Mouse (Mus musculus): Measurements from ENCODE around the gene Tmem202.

Tmem202 gene

GRCm38 (mm10) chr9:59533422-59533821 is 6.2 kb downstream of the Tmem202 start:
- DNase-seq (ENCODE audit: low spot score): no peak

- no peak for DNase-seq (ENCODE audit: low spot score)
These were observed 8.0 kb downstream of the Tmem202 start for GRCm38 (mm10) chr9:59531645-59532044.

- DNase-seq (ENCODE audit: low spot score): no peak
These were observed 11.4 kb downstream of the Tmem202 start for GRCm38 (mm10) chr9:59528274-59528673.

DNA sequence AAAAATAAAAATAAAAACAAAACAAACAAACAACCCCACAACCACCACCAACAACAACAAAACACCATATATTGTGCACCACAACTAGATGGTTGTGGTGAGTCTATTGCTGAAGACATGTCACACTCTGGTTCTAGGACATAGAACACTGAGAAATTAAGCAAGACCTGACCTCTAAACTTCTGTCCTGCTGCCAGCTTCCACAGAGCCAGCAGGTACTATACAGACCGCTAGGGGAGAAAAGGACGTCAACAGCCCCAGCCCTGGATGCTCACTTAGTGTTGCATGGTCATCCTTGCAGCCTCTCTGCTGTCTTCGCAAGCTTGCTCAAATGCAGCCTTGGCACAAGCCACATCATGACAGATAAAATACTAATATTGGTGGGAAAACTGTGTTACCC is 12.1 kb downstream of the Tmem202 start:
- DNase-seq (ENCODE audit: low spot score): no peak

- DNase-seq (ENCODE audit: low spot score): no peak
These were observed 12.9 kb downstream of the Tmem202 start for GRCm38 (mm10) chr9:59526727-59527126.

GRCm38 (mm10) chr9:59522906-59523305 is 16.7 kb downstream of the Tmem202 start:
- no peak for DNase-seq (ENCODE audit: low spot score)

DNA sequence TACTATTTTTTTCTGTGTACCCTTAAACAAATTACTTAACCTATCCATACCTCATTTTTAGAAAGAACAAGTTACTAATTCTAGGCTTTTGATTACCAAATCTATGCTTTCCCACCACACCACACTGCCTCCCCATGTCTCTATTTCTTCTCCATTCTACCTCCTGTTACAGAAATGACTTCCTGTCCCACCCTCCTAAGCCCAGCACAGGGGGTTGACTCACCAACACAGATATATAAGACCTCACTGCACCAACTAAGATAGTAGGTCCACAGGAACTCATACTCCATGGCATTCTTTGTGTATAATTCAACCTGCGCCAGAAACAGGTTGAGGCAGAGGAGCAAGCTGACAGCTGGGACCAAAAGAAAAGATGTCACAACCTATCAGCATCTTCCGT is 20.3 kb downstream of the Tmem202 start:
- no peak for DNase-seq (ENCODE audit: low spot score)

DNA sequence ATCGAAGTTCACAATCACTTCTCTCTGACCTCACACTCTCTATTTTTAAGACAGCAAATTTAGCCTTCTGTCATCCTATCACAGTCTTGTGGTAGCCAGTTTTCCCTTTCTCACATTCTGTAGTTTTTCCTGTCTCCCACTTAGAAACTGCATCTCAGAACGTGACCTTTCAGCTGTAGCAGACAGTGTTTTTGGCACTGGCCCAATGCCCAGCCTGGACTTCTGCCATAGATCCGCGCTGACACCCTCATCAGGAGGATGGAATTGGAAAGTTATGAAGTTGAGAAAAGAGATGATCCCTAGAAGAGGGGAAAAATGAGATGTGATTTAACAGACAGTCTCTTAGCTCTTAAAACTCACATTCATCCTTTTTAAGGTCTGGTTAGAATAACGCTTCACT is 20.7 kb downstream of the Tmem202 start:
- peak; percentile 49 for DNase-seq (ENCODE audit: low spot score)

- DNase-seq (ENCODE audit: low spot score): no peak
These were observed 22.5 kb downstream of the Tmem202 start for GRCm38 (mm10) chr9:59517127-59517526.

DNA sequence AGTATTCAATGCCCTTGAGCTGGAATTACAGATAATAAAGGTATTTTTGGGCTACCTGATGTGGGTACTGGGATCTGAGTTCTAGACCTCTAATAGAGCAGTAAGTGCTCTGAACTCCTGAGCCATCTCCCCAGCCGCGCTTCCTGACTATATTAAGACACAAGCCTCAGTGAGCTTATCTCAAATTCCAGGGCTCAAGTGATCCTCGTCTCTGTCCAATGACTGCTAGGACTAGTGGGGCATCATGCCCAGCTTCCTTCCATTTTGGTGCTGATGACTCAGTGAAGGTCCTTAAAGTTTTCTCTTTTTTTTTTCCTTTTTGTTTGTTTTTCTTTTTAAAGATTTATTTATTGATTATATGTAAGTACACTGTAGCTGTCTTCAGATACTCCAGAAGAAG is 24.6 kb downstream of the Tmem202 start:
- DNase-seq (ENCODE audit: low spot score): no peak

- no peak for DNase-seq (ENCODE audit: low spot score)
These were observed 27.3 kb downstream of the Tmem202 start for GRCm38 (mm10) chr9:59512381-59512780.

GRCm38 (mm10) chr9:59508146-59508545 is 31.5 kb downstream of the Tmem202 start:
- no peak for DNase-seq (ENCODE audit: low spot score)

- peak; percentile 27 for DNase-seq (ENCODE audit: low spot score)
These were observed 52.3 kb downstream of the Tmem202 start for GRCm38 (mm10) chr9:59487331-59487730.

DNA sequence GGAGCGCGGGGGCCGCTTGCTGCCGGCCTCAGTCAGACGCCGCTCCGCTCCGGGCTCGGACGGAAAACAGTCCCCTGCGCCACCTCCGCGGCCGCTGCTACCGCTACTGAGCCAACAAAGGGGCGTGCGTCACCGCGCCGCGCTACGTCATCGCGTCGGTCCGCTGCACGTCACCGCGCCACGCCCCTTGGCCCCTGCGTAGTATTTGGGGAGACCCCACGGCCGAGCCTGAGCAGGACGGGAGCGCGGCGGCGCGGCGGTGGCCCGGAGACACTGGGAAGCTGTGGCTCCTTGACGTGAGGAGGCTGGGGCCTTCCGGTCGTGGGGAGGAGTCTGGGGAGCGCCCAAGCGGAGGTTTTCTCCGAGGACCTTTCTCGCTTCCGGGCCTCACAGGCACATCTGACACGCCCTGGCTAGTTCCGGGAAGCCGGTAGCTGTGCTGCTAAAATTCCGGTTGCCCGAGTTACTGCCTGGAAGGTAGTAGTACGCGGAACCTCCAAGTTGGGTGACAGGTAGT is 53.0 kb downstream of the Tmem202 start, which contains the start of gene Arih1:
Arih1 (minus strand) TSS at position 70 of the 517 bp plus-strand sequence.
- peak; percentile 97 for DNase-seq (ENCODE audit: low spot score)

DNA sequence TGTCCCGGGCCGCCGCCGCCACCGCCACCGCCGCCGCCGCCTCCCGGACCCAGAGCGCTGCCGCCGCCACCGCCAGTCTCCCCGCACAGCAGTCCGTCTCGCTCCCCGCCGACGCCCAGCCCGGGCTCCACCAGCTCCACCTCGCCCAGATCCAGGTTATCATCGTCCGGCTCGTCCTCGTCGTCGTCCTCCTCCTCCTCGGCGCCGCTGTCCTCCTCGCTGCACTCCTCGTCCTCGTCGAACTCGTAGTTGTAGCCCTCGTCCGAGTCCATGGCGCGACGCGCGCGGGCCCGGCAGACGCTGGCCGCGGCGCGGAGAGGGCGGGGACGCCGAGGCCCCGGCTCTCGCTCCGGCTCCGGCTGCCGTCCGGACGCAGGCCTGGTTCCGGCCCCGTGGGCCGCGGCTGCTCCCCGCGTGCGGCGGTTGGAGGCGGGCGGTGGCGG is 53.5 kb downstream of the Tmem202 start:
- DNase-seq (ENCODE audit: low spot score): no peak

DNA sequence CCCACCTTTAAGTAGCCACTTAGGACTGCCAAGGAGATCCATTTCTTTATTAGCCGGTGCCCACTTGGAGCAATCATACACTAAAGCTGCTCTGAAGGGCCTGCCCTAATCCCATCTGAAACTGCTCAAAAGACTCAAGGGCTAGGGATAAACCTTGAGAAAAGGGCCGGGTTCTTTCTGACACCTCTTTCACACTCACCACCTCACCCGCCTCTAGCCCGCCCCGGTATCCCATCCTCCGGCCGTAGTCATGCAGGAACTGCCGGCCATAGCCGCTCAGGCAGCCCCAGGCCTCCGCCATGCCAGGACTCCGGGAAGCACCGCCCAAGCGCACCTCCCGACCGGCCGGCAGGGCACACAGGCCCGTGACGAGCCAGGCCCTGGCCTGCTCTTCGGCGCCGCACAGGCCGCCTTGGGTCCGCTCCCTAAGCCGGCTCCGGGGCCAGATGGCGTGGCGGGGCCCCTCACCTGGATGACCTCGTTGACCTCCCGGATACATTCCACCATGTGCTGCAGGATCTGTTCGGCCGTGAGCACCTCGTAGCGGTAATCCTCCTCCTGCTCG is 54.1 kb downstream of the Tmem202 start:
- DNase-seq (ENCODE audit: low spot score): peak; percentile 60

- DNase-seq (ENCODE audit: low spot score): no peak
These were observed 54.9 kb downstream of the Tmem202 start for GRCm38 (mm10) chr9:59484760-59485159.

DNA sequence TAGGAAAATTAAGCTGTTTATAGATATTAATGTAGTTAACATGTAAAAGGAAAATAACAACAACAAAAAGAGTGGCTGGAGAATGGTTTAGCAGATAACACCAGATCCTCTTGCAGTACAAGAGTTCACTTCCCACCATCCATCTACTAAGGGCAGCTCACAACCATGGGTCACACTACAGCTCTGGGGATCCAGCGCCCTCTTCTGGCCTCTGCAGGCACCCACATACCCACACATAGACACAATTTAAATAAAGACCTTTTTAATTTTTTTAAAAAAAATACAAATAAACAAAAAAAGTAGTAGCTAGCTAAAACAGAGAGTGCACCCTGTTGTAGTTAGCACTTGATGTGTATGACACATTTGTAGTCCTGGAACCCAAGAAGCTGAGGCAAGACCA is 57.2 kb downstream of the Tmem202 start:
- DNase-seq (ENCODE audit: low spot score): peak; percentile 54

DNA sequence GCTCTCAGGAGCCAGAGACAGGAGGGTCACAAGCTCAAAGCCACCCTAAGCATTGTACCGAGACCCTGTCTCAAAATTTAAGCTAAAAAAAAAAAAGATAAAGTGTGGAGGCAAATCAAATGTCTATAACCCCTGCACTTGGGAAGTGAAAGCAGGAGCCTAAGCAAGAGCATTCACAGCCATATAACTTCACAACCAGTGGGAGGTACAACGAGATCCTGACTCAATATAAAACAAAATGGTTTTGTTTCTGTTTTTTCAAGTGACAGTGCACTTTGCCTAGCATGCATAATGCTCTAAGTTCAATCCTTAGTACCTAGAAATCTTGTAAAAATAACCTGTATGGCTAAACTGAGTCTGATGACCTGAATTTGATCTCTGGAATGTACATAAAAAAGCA is 63.0 kb downstream of the Tmem202 start:
- DNase-seq (ENCODE audit: low spot score): no peak

- no peak for DNase-seq (ENCODE audit: low spot score)
These were observed 64.8 kb downstream of the Tmem202 start for GRCm38 (mm10) chr9:59474838-59475237.

- no peak for DNase-seq (ENCODE audit: low spot score)
These were observed 66.5 kb downstream of the Tmem202 start for GRCm38 (mm10) chr9:59473171-59473570.

DNA sequence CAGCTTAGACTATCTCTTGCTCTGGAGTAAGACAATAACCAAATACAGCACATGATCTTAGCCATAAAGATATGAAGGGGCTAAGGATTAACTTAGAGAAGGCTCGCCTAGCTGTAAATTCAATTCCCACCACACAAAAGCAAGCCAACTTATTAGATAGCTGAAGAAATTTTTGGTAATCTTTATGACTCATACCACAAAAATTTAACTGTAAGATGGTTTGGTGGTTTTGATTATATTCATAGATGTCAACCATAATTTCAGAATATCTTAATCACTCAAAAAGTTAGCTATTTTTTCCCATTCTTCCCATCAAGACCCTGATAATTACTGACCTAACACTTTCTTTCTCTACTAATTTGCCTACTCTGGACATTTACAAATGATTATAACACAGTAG is 70.2 kb downstream of the Tmem202 start:
- DNase-seq (ENCODE audit: low spot score): no peak
